Mouse (Mus musculus) embryonic facial prominence, embryonic 11.5 days (tissue): ENCODE results near the gene Tbc1d15. TPM values are rescaled to one million over a fixed set of nuclear protein-coding genes. Genes with fewer than 3 reads are reported as not detected.

Experiments used
- ATAC-seq: fragments of 200-750 bp; cut with Nextera tagmentation; replicated peaks from 2 replicates; pipeline ENCODE4 v1.8.0; 2017; ENCODE audit warnings: low read depth; ENCODE audit not compliant: insufficient number of reproducible peaks, low FRiP score, low TSS enrichment
- DNase-seq: peaks from one replicate; pipeline ENCODE4 v3.0.0-alpha.2; 2015; ENCODE audit warnings: low spot score
- H3K27ac ChIP-seq: fragments of 300-500 bp; sonication (generic); replicated peaks from 2 replicates; pipeline ENCODE4 v1.5.1; 2014; ENCODE audit warnings: mild to moderate bottlenecking, low read depth, low read length, control low read depth
- H3K27me3 ChIP-seq: fragments of 300-500 bp; sonication (generic); 2 replicates; pipeline ENCODE4 v1.6.1; 2014; ENCODE audit warnings: mild to moderate bottlenecking, low read length, moderate library complexity, mixed read lengths; ENCODE audit not compliant: control insufficient read depth, insufficient read depth
- H3K36me3 ChIP-seq: fragments of 300-500 bp; sonication (generic); replicated peaks from 2 replicates; pipeline ENCODE4 v1.6.1; 2014; ENCODE audit warnings: low read depth, mild to moderate bottlenecking, low read length, moderate library complexity, mixed read lengths; ENCODE audit not compliant: control insufficient read depth, insufficient read depth
- H3K4me1 ChIP-seq: fragments of 300-500 bp; sonication (generic); 2 replicates; pipeline ENCODE4 v1.6.1; 2014; ENCODE audit warnings: low read length, mixed read lengths; ENCODE audit not compliant: control insufficient read depth, insufficient read depth
- H3K4me2 ChIP-seq: fragments of 300-500 bp; sonication (generic); 2 replicates; pipeline ENCODE4 v1.6.1; 2014; ENCODE audit warnings: low read depth, mild to moderate bottlenecking, control low read depth, low read length, moderate library complexity
- H3K4me3 ChIP-seq: fragments of 300-500 bp; sonication (generic); 2 replicates; pipeline ENCODE4 v1.5.1; 2014; ENCODE audit warnings: low read depth, low read length, control low read depth
- H3K9ac ChIP-seq: fragments of 300-500 bp; sonication (generic); replicated peaks from 2 replicates; pipeline ENCODE4 v1.6.1; 2014; ENCODE audit warnings: mild to moderate bottlenecking, control low read depth, low read length
- H3K9me3 ChIP-seq: fragments of 300-500 bp; sonication (generic); replicated peaks from 2 replicates; pipeline ENCODE4 v1.6.1; 2016; ENCODE audit warnings: mild to moderate bottlenecking, low read length, inconsistent platforms, mixed read lengths; ENCODE audit not compliant: control insufficient read depth
- WGBS: fragments of 180-500 bp; shearing (Covaris S2); extraction: QIAGEN DNeasy Blood & Tissue Kit; methylation state at CpG from one replicate; pipeline ENCODE4 v1.1.7; 2014; 5-methylcytosine and 5-hydroxymethylcytosine counted together
- polyA plus RNA-seq: library from polyadenylated mRNA; unstranded; fragments of >200 nt; fragmentation: Nextera tagmentation; extraction: Ambion mirVana; gene quantifications from 2 replicates; pipeline ENCODE4 v1.2.1, GENCODE M21; 2014

Gene Tbc1d15
- polyA plus RNA-seq, 1 experiment from 2014 or later, result 65.7 TPM

DNA sequence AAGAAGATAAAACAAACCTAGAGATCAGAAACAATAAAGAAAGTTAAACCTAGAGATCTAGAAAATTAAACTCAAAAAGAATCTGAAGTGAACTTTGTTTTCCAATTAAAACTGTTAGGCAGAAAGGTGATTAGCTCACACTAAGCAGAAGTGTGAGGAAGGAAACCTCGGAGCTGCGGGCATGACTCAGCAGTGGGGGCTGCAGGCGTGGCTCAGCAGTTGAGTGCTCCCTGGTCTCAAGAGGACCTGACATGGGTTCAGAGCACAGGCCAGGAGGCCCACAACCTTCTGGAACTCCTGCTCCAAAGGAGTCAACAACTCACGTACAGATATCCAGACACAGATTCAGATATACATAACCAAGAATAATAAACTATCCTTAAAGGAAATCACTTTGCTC lies 14.5 kb downstream of the Tbc1d15 start:
- H3K4me1 ChIP-seq, result no peaks in the 10 kb centered on the region
- no peak overlapping the region for H3K4me2 ChIP-seq
- H3K9me3 ChIP-seq, result no peaks in the 10 kb centered on the region
- DNase-seq (no peak), ATAC-seq (no peak)
- H3K27ac ChIP-seq, result no peak overlapping the region
- no peak overlapping the region for H3K4me3 ChIP-seq
- H3K27me3 ChIP-seq, result no peaks in the 10 kb centered on the region
- H3K9ac ChIP-seq, result no peak overlapping the region
- H3K36me3 ChIP-seq, result peaks cover 2% of the 10 kb centered on the region; the same call in 1 of the 2 replicates
- WGBS, result 83% methylated on average over 4 of the region's 4 CpGs

DNA sequence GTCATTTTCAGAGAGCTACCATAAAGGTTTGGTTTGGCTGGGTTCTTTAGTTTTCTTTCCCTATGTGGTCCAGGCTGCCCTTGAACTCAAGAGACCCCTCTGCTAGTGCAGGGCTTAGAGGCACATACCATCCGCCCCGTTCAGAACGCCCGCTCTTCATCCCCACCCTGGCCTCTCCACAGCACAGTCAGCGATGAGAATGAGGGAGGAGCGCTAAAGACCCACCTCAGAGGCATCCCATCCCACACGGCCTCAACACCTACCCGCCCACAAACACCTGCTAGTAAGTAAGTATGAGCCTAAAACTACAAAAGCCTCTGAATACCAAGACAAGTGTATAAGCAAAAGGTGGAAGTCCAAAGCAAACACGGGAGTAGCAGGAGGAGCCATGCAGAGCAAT lies 15.8 kb downstream of the Tbc1d15 start:
- peaks cover 2% of the 10 kb centered on the region; the same call in 1 of the 2 replicates for H3K36me3 ChIP-seq
- H3K9me3 ChIP-seq, result no peaks in the 10 kb centered on the region
- H3K4me1 ChIP-seq, result no peaks in the 10 kb centered on the region
- no peak overlapping the region for H3K4me3 ChIP-seq
- H3K27me3 ChIP-seq, result no peaks in the 10 kb centered on the region
- WGBS, result 93% methylated on average over 9 of the region's 9 CpGs
- no peak overlapping the region for H3K27ac ChIP-seq
- ATAC-seq (no peak), DNase-seq (no peak)
- H3K9ac ChIP-seq, result no peak overlapping the region
- H3K4me2 ChIP-seq, result no peak overlapping the region

DNA sequence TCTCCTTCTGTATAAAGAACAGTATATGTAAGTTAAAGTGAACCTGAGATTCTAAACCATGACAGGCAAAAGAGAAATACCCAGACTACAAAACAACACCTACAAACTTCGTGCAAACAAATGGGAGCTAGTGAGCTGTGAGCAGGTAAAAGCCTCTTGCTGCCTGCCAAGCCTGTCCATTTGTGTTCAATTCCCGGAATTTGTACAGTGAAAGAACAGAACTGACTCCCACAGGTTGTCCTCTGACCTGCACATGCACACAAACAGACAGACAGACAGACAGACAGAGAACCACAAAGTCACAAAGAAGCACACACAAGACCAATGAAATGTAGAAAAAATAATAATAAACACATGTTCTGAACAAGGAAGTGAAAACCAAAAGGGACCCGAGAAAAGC lies 17.5 kb downstream of the Tbc1d15 start:
- DNase-seq (no peak), ATAC-seq (no peak)
- no peak overlapping the region for H3K9ac ChIP-seq
- H3K36me3 ChIP-seq, result no peaks in the 10 kb centered on the region; the same call in 1 of the 2 replicates
- H3K9me3 ChIP-seq, result no peaks in the 10 kb centered on the region
- WGBS, result 83% methylated on average over 3 of the region's 3 CpGs
- no peak overlapping the region for H3K4me2 ChIP-seq
- no peaks in the 10 kb centered on the region for H3K4me1 ChIP-seq
- no peak overlapping the region for H3K27ac ChIP-seq
- H3K27me3 ChIP-seq, result no peaks in the 10 kb centered on the region
- no peak overlapping the region for H3K4me3 ChIP-seq

DNA sequence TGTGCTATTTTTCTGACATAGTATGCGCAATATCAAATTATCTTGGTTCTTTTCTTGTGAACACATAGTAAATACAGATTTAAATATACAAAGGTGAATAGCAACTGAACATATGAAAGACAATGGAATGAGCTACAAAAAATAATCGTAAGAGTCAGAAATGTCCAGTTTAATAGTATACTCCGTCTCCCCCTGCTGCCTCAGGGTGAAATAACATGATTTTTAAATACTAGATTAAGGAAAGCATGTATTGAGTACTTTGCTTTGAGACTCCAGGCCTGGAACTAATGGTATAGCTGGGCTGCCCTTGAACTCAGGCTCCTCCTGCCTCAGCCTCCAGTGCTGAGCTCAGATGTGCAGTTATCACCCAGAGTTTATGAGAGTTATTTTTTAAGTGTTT lies 18.8 kb downstream of the Tbc1d15 start:
- no peak overlapping the region for H3K4me2 ChIP-seq
- H3K36me3 ChIP-seq, result no peaks in the 10 kb centered on the region
- no peak overlapping the region for H3K4me3 ChIP-seq
- ATAC-seq (no peak), DNase-seq (no peak)
- H3K4me1 ChIP-seq, result no peaks in the 10 kb centered on the region
- WGBS, result 90% methylated on average over 3 of the region's 3 CpGs
- H3K9ac ChIP-seq, result no peak overlapping the region
- no peaks in the 10 kb centered on the region for H3K9me3 ChIP-seq
- no peak overlapping the region for H3K27ac ChIP-seq
- H3K27me3 ChIP-seq, result no peaks in the 10 kb centered on the region

DNA sequence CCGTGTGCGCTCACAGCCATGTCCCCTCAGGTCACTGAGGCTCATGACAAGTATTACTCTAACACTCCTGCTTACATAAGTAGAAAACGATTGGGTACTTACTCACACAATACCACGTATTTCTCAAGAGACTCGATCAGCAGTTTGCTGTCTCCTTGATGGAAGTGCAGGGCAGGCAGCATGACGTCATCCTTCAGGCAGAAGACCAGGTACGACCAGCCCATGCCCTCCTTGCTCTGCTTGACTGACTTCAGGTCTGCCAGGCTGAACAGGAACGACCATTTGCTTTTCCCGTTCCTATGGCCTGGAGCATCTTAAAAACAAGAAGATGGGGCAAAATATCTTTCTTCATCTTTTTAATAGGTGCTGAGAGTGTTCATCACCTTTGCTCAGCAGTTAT lies 22.2 kb downstream of the Tbc1d15 start:
- Histone ChIP-seq H3K9me3 (no peaks in the 10 kb centered on the region), H3K4me1 (no peaks in the 10 kb centered on the region), H3K36me3 (no peaks in the 10 kb centered on the region), H3K4me3 (no peak overlapping the region), H3K9ac (no peak overlapping the region), H3K27ac (no peak overlapping the region), H3K27me3 (no peaks in the 10 kb centered on the region), H3K4me2 (no peak overlapping the region)
- no peak for ATAC-seq
- 87% methylated on average over 9 of the region's 9 CpGs for WGBS
- DNase-seq, result no peak

DNA sequence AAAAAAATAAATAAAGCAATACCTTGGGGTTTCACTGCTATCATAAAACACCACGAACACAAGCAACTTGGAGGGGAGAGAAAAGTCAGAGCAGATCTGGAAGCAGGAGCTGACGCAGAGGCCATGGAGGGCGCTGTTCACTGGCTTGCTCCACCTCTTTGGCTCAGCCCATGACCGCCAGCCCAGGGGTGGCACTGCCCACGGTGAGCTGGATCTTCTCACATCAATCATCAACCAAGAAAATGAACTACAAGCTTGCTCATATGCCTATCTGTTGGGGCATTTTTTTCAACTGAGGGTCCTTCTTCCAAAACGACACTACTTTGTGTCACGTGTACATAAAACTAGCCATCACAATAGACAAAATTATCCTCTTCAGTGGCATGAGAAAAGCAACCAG lies 24.7 kb downstream of the Tbc1d15 start:
- no peak overlapping the region for H3K4me2 ChIP-seq
- no peak for ATAC-seq
- no peaks in the 10 kb centered on the region for H3K4me1 ChIP-seq
- 93% methylated on average over 7 of the region's 7 CpGs for WGBS
- no peak overlapping the region for H3K4me3 ChIP-seq
- no peak overlapping the region for H3K27ac ChIP-seq
- no peaks in the 10 kb centered on the region for H3K27me3 ChIP-seq
- no peak overlapping the region for H3K9ac ChIP-seq
- H3K9me3 ChIP-seq, result no peaks in the 10 kb centered on the region
- H3K36me3 ChIP-seq, result no peaks in the 10 kb centered on the region
- no peak for DNase-seq

DNA sequence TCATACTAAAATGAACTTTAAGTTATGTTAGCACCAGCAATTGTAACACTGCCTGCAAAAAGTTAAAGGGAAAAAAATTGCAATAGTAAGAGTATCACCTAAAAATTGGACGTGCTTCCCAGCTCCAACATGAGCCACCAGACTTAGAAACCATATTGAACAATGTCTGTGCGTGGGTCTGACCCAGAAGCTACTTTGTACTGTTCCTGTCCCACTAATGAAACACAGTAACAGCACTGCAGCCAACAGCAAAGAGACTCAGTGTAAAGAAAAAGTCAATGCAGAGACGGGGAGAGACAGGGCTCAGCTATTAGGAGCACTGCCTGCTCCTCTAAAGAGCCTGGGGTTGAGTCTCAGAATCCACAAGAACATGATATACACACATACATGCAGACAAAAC lies 27.4 kb downstream of the Tbc1d15 start:
- Histone ChIP-seq H3K9me3 (no peaks in the 10 kb centered on the region), H3K36me3 (no peaks in the 10 kb centered on the region), H3K4me3 (no peak overlapping the region), H3K4me1 (no peaks in the 10 kb centered on the region), H3K27ac (no peak overlapping the region), H3K4me2 (no peak overlapping the region), H3K27me3 (no peaks in the 10 kb centered on the region), H3K9ac (no peak overlapping the region)
- WGBS, result 83% methylated on average over 3 of the region's 3 CpGs
- no peak for DNase-seq
- ATAC-seq, result no peak

DNA sequence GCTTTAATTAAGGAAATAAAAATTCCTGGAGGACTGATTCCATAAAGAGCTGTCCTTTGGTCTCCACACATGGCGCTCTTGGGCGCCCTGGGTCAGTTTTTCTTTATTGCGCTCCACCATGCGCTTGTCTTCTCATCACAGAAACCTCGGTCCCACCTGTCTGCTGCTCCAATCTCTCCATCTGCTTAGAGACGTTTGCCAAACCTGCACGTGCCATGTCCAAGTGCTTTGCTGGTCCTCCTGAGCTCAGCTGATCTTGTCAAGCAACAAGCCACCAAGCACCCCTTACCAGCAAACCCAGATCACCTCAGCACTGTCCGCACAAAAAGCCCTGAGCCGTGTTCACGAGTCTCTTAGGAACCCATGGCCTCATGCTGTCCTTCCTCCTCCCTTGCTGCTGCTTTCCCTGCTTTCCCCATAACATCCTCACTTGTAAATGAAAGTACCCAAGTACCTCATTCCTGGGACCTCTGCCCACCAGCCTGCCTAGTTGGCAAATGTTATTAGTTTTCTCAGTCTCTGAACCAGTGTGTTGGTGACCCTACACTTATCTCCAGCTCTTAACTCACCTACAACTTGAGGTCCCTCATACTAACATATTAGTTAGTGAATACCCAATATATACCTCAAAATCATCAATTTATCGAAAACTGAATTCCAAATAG lies 38.2 kb downstream of the Tbc1d15 start:
- DNase-seq (no peak), ATAC-seq (no peak)
- H3K36me3 ChIP-seq, result no peaks in the 10 kb centered on the region; the same call in 1 of the 2 replicates
- H3K4me1 ChIP-seq, result no peaks in the 10 kb centered on the region
- H3K9ac ChIP-seq, result no peak overlapping the region
- no peaks in the 10 kb centered on the region for H3K9me3 ChIP-seq
- H3K4me2 ChIP-seq, result no peak overlapping the region
- no peak overlapping the region for H3K27ac ChIP-seq
- H3K27me3 ChIP-seq, result no peaks in the 10 kb centered on the region
- no peak overlapping the region for H3K4me3 ChIP-seq
- 94% methylated on average over 11 of the region's 11 CpGs for WGBS
